Mouse (Mus musculus): Measurements from ENCODE around the gene Prdx6. TPM values are rescaled to one million over a fixed set of nuclear protein-coding genes. Genes with fewer than 3 reads are reported as not detected.

Gene Prdx6
- 58.8 and 105 TPM in 2 replicates for polyA plus RNA-seq (2012)

DNA sequence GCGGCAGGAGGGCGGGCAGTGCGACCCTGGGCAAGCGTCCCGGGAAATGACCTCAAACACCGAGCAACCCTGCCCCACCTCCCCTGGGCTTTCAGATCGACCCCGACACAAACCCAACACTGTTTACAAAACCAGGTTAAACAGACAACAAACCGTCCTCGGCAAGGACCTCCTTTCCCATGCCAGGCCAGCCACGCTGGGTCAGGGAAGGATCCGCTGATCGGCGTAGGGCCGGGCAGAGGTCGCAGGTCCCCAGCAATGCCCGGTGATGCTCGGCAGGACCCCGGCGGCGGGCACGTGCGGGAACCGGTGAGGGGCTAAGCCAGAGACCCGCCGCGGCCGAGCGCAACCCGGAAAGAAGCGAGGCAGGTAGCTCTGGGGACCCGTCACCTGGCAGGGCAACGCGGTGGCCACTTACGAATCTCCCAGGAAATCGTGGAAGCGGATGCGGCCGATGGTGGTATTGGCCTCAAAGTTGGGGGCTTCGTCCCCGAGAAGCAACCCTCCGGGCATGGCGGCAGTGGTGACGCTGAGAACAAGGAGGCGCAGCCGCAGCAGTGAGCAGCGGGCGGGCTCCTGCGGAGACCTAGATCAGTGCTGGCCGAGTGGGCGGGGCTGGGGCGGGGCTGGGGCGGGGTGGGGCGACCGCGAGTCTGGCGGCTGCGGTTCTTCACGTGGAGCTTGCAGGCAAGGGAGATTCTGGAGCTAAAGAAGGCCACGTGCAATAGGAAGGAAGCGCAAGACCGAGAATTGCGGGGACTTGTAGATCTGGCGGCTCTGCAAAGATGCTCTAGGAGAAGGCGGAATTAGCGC lies at the start of gene Prdx6:
Prdx6 (minus strand) TSS at position 616 of the 813 bp plus-strand sequence.
- no peak for TF ChIP-seq GATA1 (IDR thresholded peaks at IDR 0.05; ENCODE audit: low read length)

DNA sequence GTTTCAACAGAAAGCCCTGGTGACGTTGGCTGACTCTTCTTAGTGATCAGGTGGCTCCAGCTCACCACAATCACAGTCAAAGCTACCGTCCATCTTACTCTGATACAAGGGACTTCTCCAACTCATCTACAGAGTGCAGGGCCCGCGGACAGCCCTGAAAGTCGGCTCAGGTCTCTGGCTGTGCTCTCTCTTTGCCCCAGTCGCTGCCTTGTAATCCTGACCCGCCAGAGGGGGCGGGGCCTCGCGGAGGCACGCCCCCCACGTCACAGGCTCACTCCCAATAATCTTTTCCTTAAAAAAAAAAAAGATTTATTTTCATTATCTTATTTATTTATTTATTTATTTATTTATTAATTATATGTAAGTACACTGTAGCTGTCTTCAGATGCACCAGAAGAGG lies 37.2 kb upstream of the Prdx6 start:
- no peak for TF ChIP-seq GATA1 (IDR thresholded peaks at IDR 0.05; ENCODE audit: low read length)

- TF ChIP-seq GATA1 (IDR thresholded peaks at IDR 0.05; ENCODE audit: low read length), result no peak
These were observed 35.8 kb upstream of the Prdx6 start for GRCm38 (mm10) chr1:161286726-161287310.

DNA sequence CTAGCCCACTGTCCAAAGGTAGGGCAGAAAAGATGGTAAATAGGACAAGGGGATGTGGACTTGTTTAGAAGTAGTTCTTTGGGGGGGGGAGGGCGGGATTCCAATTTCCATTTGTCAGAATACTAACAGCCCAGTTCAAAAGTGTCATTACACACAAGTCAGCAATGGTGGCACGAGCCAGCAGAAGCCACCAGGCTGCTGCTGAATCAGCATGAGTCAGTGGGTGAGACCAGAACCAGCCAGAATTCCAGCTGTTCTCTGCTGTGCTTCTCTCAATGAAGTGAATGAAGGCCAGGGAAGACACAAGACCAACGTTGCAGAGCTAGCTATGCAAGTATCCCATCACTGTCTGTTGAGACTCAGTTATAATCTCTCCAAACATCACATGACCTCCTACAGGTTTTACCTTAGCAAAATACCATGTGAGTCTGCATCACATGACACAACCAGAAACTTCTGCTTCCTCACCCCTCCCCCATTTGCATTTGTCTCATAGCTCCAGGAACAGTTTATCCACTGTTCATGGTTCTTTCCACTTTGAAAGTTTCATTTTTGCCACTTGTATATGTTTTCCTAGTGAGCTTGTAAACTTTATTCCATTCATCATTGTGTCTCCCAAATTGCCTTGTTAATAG lies 30.2 kb upstream of the Prdx6 start:
- TF ChIP-seq GATA1 (IDR thresholded peaks at IDR 0.05; ENCODE audit: low read length), result no peak

DNA sequence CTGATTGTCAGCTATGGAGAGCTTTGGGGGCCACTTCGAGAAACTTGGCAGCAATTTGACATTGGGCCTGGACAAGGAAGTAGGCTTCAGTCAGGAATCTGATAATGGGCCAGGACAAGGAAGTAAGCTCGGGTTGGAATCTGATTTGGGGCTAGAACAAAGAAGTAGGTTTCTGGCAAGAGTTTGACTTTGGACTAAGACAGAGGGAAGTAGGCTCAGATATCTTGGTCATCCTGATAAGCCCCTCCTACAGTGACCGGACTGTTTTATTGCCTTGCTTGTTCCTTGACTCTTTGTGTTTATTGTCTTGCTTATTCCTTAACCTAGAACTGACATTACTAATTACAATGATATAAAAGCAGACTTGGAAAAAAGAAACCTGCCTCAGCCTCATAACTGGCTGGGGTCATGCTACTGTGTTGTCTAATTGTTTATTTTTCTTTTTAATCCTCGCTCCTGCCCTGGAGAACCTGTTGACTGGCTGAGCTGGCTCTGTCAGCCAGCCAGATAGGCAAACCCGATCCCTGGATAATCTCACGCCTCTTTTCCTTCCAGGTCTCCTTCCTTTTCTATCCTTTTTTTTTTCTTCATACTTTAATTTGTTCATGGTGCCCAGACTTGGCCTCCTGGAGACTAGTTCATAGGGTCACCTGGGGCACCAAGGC lies 28.4 kb upstream of the Prdx6 start:
- TF ChIP-seq GATA1 (IDR thresholded peaks at IDR 0.05; ENCODE audit: low read length), result no peak

DNA sequence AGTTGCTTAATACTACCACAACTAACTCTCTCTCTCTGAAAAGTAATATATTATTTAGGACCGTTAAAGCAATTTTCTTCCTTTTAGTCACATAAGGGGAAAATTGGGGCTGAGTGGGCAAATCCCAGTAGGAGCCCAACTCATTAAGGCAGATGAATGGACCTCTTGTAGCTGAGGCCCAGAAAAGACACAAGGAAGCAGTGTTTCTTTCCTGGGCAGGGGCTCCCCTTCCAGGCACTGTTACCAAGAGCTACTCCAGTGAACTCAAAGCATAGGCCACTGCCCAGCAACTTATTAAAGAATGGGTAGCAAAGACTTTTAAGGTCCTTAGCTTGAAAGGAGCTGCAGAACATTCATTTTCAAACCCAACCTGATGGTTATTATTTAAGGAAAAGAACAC lies 22.5 kb upstream of the Prdx6 start:
- TF ChIP-seq GATA1 (IDR thresholded peaks at IDR 0.05; ENCODE audit: low read length), result no peak

- TF ChIP-seq GATA1 (IDR thresholded peaks at IDR 0.05; ENCODE audit: low read length), result no peak
These were observed 20.4 kb upstream of the Prdx6 start for GRCm38 (mm10) chr1:161271461-161271810.

GRCm38 (mm10) chr1:161270776-161271460 lies 19.9 kb upstream of the Prdx6 start:
- TF ChIP-seq GATA1 (IDR thresholded peaks at IDR 0.05; ENCODE audit: low read length), result no peak

DNA sequence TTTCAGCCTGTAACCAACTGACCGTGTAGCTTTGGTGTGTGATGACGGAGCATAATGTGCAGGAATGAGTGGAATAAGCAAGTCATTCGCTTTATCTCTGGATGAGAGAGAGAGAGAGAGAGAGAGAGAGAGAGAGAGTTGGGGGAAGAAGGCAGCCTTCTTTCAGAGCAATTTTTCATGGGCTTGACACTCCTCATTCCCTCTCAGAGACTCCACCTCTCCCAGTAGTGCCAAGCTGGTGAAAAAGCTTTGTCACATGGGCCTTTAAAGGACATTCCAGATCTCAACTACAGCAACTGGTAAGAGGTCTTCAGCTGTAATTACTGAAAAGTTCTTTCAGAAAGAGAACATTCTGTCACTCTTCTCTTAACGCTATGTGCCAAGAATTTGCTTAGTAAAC lies 18.3 kb upstream of the Prdx6 start:
- TF ChIP-seq GATA1 (IDR thresholded peaks at IDR 0.05; ENCODE audit: low read length), result no peak

DNA sequence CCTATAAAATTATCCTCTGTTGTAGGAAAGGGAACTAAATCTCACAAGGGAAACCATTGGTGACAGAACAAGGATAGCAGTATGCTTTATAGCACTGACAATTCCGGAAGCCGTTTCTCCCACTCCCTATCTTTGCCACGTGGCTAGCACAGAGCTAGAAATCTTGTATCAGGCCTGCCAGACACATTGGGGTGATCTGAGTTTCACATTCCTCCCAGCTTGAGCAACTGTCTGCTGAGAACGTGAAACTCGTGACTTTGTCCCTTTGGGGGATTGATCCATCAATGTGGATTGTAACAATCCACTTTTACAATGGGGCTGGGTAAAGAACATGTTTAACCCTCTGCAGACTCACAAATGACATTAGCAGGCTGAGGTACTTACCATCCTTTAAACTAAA lies 17.9 kb upstream of the Prdx6 start:
- TF ChIP-seq GATA1 (IDR thresholded peaks at IDR 0.05; ENCODE audit: low read length), result peak; percentile 93

DNA sequence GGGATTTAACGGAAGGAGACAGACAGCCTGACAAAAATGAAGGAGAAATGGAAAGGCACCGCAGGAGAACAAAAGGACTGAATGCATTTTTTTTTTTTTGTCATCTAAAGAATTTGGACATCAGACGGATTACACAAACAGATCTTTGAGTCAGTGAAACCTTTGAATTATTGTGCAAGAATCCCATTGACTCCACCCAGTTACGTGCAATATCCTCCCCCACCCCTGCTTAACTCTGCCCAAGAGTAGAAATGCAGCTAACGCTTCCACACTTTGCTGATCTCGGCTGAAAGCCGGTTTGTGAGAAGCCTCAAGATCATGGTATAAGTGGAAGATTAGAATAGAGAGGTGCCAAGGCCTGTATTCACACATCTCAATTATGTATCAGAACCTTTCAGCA lies 17.1 kb upstream of the Prdx6 start:
- no peak for TF ChIP-seq GATA1 (IDR thresholded peaks at IDR 0.05; ENCODE audit: low read length)

DNA sequence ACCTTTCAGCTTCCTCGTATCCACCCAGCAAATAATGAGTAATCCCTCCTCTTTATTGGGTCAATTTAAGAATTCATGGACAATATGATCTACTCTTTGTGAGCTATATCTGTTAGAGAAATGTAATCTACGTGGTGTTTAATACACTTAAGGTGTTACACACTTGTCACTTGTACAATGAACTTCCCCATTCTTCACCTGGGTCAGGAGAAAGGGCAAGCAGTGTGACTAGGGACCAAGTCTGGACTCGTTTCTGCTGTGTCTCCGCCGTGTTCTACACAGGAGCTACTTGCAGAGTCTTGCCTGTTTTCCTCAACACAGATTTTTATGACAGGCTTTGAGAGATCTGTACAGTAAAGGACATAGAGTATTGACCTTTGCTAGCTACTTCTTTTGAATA lies 13.9 kb upstream of the Prdx6 start:
- no peak for TF ChIP-seq GATA1 (IDR thresholded peaks at IDR 0.05; ENCODE audit: low read length)

- TF ChIP-seq GATA1 (IDR thresholded peaks at IDR 0.05; ENCODE audit: low read length), result no peak
These were observed 12.6 kb upstream of the Prdx6 start for GRCm38 (mm10) chr1:161263584-161263983.

GRCm38 (mm10) chr1:161262542-161262941 lies 11.5 kb upstream of the Prdx6 start:
- TF ChIP-seq GATA1 (IDR thresholded peaks at IDR 0.05; ENCODE audit: low read length), result no peak

DNA sequence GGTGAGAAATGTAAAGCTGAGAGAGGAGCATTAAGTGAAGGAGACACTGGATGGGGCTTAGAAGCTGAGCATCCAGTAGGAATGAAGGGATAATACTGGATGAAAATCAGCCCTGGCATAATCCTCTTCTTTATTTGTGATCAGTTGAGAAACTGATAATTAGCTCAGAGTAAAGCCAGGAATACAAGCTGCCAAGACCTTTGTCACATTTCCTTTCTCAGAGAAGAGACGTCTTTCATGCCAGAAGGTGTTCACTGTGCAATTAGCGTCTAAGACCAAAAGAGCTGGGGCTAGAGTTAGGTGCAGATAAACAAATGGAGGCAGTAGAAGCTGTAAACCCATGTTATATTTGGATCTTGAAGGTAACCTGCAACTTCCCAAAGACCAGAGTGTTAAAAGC lies 9.7 kb upstream of the Prdx6 start:
- no peak for TF ChIP-seq GATA1 (IDR thresholded peaks at IDR 0.05; ENCODE audit: low read length)

DNA sequence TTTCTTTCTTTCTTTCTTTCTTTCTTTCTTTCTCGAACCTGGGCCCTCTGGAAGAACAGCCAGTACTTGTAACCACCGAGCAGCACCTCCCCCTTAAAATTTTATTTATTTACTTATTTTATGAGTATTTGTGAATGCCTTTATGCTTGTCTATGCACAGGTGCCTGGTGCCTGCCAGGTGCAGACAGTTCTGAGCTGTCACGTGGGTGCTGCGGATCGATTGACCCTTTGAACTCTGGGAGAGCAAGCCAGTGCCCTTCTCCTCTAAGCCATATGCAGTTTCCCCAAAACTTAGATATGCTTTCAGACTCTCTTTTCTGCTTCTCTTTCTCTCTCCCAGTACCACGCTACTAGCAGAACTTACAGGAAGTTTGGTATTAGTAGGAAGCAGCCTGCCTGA lies 8.1 kb upstream of the Prdx6 start:
- no peak for TF ChIP-seq GATA1 (IDR thresholded peaks at IDR 0.05; ENCODE audit: low read length)

Data from G1E-ER4 (cell line).